Mouse (Mus musculus) macrophage (primary cell): ENCODE data around the gene Ddb2. TPM values are rescaled to one million over a fixed set of nuclear protein-coding genes. Genes with fewer than 3 reads are reported as not detected.
"Not testable (repeated sequence)": the region's sequence is repeated elsewhere in the genome, so short reads cannot be mapped to it uniquely, and the experiment has no call there.

Experiments
- H3K27ac ChIP-seq: fragments of 350-480 bp; formaldehyde crosslinking; 2 replicates; pipeline ENCODE4 v1.9.0; 2021
- H3K36me3 ChIP-seq: fragments of 350-480 bp; formaldehyde crosslinking; 2 replicates; pipeline ENCODE4 v1.9.0; 2021; ENCODE audit errors: inconsistent target
- H3K4me3 ChIP-seq: fragments of 350-480 bp; formaldehyde crosslinking; 2 replicates; pipeline ENCODE4 v1.9.0; 2021; ENCODE audit errors: inconsistent target
- H3K79me2 ChIP-seq: fragments of 350-480 bp; formaldehyde crosslinking; 2 replicates; pipeline ENCODE4 v1.9.0; 2021; ENCODE audit errors: inconsistent target
- WGBS: methylation state at CpG from one replicate; pipeline ENCODE4 v1.1.7; 2026; ENCODE audit warnings: inconsistent platforms; ENCODE audit not compliant: missing documents; 5-methylcytosine and 5-hydroxymethylcytosine counted together
- polyA plus RNA-seq: library from polyadenylated mRNA; stranded (reverse); fragments of 250-400 nt; gene quantifications from 3 replicates; pipeline ENCODE4 v1.2.4, GENCODE M21; 2018; ENCODE audit warnings: inconsistent platforms

The Ddb2 gene
- polyA plus RNA-seq, 1 experiment from 2014 or later = 5.3 TPM

- H3K4me3 ChIP-seq = no peak overlapping the region
- H3K36me3 ChIP-seq = no peaks in the 10 kb centered on the region
- WGBS = 100% methylated on average over 1 of the region's 1 CpGs
- no peaks in the 10 kb centered on the region for H3K79me2 ChIP-seq
- no peak overlapping the region for H3K27ac ChIP-seq
Observed at GRCm38 (mm10) chr2:91259493-91259892, 22.7 kb upstream of the Ddb2 start.

GRCm38 (mm10) chr2:91258830-91259229, 22.0 kb upstream of the Ddb2 start:
- 56% methylated on average over 1 of the region's 1 CpGs for WGBS
- Histone ChIP-seq H3K36me3 (no peaks in the 10 kb centered on the region), H3K27ac (no peak overlapping the region), H3K79me2 (no peaks in the 10 kb centered on the region), H3K4me3 (no peak overlapping the region)

GRCm38 (mm10) chr2:91258054-91258453, 21.3 kb upstream of the Ddb2 start:
- WGBS = 81% methylated on average over 5 of the region's 5 CpGs
- no peaks in the 10 kb centered on the region for H3K79me2 ChIP-seq
- no peaks in the 10 kb centered on the region for H3K36me3 ChIP-seq
- H3K4me3 ChIP-seq = no peak overlapping the region
- H3K27ac ChIP-seq = no peak overlapping the region

- H3K36me3 ChIP-seq = no peaks in the 10 kb centered on the region
- no peaks in the 10 kb centered on the region for H3K79me2 ChIP-seq
- 14% methylated on average over 22 of the region's 22 CpGs for WGBS
- peak overlapping the region; percentile 25 for H3K4me3 ChIP-seq
- H3K27ac ChIP-seq = no peak overlapping the region
Observed at GRCm38 (mm10) chr2:91257126-91257980, 20.6 kb upstream of the Ddb2 start.

GRCm38 (mm10) chr2:91256256-91257125, 19.7 kb upstream of the Ddb2 start:
- H3K36me3 ChIP-seq = no peaks in the 10 kb centered on the region
- 2% methylated on average over 50 of the region's 52 CpGs for WGBS
- H3K27ac ChIP-seq = no peak overlapping the region
- H3K4me3 ChIP-seq = peak overlapping the region; percentile 25
- no peaks in the 10 kb centered on the region for H3K79me2 ChIP-seq

GRCm38 (mm10) chr2:91255661-91256150, 18.9 kb upstream of the Ddb2 start, which contains the start of gene Pacsin3:
TSS of gene Pacsin3 (plus strand) at chr2:91255954.
- peak within 1 kb of the TSS; percentile 25 for H3K4me3 ChIP-seq
- WGBS = 9% methylated on average over 27 of the region's 27 CpGs
- no peak within 1 kb of the TSS for H3K27ac ChIP-seq
- H3K79me2 ChIP-seq = no peaks in the 10 kb centered on the region
- H3K36me3 ChIP-seq = no peaks in the 10 kb centered on the region

GRCm38 (mm10) chr2:91254725-91255380, 18.1 kb upstream of the Ddb2 start:
- Histone ChIP-seq H3K36me3 (no peaks in the 10 kb centered on the region), H3K79me2 (no peaks in the 10 kb centered on the region), H3K27ac (no peak overlapping the region), H3K4me3 (no peak overlapping the region)
- 67% methylated on average over 8 of the region's 8 CpGs for WGBS

GRCm38 (mm10) chr2:91252512-91252911, 15.7 kb upstream of the Ddb2 start:
- no peaks in the 10 kb centered on the region for H3K79me2 ChIP-seq
- H3K27ac ChIP-seq = no peak overlapping the region
- 66% methylated on average over 4 of the region's 4 CpGs for WGBS
- H3K36me3 ChIP-seq = no peaks in the 10 kb centered on the region
- H3K4me3 ChIP-seq = no peak overlapping the region

GRCm38 (mm10) chr2:91252001-91252400, 15.2 kb upstream of the Ddb2 start:
- Histone ChIP-seq H3K36me3 (no peaks in the 10 kb centered on the region), H3K79me2 (no peaks in the 10 kb centered on the region), H3K4me3 (no peak overlapping the region), H3K27ac (no peak overlapping the region)
- 87% methylated on average over 4 of the region's 4 CpGs for WGBS

- whole genome bisulfite sequencing = 88% methylated on average over 4 of the region's 4 CpGs
- no peaks in the 10 kb centered on the region for H3K36me3 ChIP-seq
- H3K4me3 ChIP-seq = no peak overlapping the region
- H3K27ac ChIP-seq = no peak overlapping the region
- no peaks in the 10 kb centered on the region for H3K79me2 ChIP-seq
Observed at GRCm38 (mm10) chr2:91248366-91248765, 11.6 kb upstream of the Ddb2 start.

- H3K27ac ChIP-seq = no peak overlapping the region
- H3K79me2 ChIP-seq = no peaks in the 10 kb centered on the region
- no peaks in the 10 kb centered on the region for H3K36me3 ChIP-seq
- WGBS = 79% methylated on average over 3 of the region's 5 CpGs
- H3K4me3 ChIP-seq = no peak overlapping the region
Observed at GRCm38 (mm10) chr2:91244557-91245228, 7.9 kb upstream of the Ddb2 start.

GRCm38 (mm10) chr2:91243416-91243815, 6.6 kb upstream of the Ddb2 start:
- 88% methylated on average over 3 of the region's 3 CpGs for WGBS
- Histone ChIP-seq H3K36me3 (no peaks in the 10 kb centered on the region), H3K79me2 (no peaks in the 10 kb centered on the region), H3K27ac (no peak overlapping the region), H3K4me3 (no peak overlapping the region)

GRCm38 (mm10) chr2:91242547-91242946, 5.8 kb upstream of the Ddb2 start:
- Histone ChIP-seq H3K36me3 (no peaks in the 10 kb centered on the region), H3K79me2 (no peaks in the 10 kb centered on the region), H3K27ac (no peak overlapping the region), H3K4me3 (no peak overlapping the region)
- 51% methylated on average over 5 of the region's 5 CpGs for WGBS

- H3K4me3 ChIP-seq = peak overlapping the region; percentile 70
Observed at GRCm38 (mm10) chr2:91237511-91238080, 814 bp upstream of the Ddb2 start.

More at GRCm38 (mm10) chr2:91237511-91238080, 814 bp upstream of the Ddb2 start:
- H3K36me3 ChIP-seq, H3K79me2 ChIP-seq: not testable (repeated sequence)
- peak overlapping the region; percentile 67 for H3K27ac ChIP-seq
- WGBS = 23% methylated on average over 4 of the region's 4 CpGs
